Mouse (Mus musculus): ENCODE results near the gene Mxi1.

Mxi1 gene

DNA sequence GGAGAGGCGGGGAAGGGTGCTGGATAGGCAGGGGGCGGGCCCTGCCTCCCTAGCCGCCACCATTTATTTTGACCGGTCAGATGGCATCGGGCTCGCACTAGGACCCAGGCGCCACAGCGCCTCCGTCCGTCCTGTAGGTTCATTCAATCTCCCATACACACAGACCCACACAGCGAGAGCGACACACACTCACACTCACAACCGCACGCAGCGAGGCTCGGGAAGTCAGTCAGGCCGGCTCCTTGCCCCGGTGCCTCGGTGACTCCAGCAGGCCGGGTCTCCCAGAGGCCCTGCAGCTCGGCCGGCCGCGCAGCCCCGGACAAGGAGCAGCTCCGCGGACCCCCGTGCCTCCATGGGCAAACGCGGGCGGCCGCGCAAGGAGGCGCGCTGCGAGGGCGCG lies at the start of gene Mxi1:
Gene Mxi1 (plus strand): TSS at position 171 of the 400 bp plus-strand sequence.
- DNase-seq (ENCODE audit: low read depth) = no peak

DNA sequence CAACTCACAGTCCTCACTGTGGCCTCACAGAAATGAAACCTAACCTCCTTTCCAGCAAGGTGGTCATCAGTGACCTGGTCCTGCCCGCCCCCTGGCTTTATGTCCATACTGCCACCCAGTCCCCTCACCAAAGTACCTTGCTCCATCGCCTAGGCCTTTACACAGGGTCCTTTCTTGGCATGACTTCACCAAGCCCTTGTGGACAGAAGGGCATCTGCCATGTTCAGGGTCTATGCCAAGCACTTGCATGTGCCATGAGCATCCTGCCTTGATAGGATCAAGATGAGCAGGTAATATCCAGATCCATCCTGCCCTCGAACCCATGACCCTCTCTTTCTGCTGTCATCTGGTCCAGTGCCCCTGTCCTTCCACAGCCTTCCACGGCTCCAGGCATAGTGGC lies 49.5 kb upstream of the Mxi1 start:
- no peak for DNase-seq (ENCODE audit: low read depth)

DNA sequence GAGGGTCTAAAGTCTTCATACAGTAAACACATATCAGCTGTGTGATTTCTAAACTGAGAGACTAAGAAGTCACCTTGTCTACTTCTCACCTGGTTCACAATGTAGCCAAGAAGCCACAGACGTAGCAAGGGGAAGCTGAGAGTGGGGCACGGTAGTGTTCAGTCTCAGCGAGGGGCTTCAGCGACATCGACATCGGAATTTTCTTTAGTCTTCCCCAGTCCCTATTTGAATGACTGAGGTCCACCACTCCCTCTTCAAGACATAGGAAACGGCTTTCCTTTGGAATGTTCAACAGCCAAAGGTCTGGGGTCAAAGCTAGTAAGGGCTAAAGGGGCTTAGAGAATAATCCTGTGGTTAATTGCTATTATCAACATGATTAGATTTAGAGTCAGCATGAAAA lies 48.3 kb upstream of the Mxi1 start:
- no peak for DNase-seq (ENCODE audit: low read depth)

GRCm38 (mm10) chr19:53263859-53264733 lies 46.2 kb upstream of the Mxi1 start:
- DNase-seq (ENCODE audit: low read depth) = no peak

DNA sequence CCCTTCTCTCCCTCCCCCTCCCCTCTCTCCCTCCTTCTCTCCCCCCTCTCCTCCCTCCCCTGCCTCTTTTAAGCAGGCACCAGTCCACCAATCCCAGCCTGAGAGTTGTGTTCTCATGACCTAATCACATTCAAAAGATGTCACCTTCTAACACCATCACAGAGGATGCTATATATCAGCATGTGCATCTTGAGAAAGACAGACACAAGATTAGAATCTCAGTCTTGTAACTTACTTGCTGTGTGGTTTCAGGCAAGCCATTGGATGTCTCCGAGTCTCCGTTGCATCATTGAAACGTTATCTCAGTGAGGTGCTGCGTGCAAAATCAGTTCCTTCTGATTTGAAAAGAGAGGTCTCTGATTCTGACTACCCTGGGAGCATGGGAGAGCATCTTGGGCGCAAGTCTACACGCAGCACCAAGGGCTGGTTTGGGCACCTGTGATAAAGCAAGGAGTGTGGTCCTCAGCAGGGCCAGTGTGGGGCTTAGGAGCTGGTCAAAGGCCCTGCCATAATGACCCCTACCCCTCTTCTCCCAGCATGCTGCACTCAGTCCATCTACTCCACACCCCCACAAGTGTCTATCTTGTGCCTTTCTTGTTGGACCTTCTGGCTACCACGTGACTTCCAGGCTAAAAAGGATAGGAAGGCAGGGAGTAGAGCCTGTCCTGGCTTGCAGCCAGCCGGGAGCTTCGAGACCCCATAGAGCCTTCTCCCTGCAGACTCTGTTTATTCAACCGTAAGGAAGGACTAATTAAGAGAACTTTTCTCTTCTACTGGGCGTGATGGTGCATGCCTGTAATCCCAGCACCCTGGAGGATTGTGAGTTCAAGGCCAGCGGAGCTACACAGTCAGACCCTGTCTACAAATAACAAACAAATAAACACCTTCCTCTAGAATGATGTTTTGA lies 45.2 kb upstream of the Mxi1 start:
- no peak for DNase-seq (ENCODE audit: low read depth)

DNA sequence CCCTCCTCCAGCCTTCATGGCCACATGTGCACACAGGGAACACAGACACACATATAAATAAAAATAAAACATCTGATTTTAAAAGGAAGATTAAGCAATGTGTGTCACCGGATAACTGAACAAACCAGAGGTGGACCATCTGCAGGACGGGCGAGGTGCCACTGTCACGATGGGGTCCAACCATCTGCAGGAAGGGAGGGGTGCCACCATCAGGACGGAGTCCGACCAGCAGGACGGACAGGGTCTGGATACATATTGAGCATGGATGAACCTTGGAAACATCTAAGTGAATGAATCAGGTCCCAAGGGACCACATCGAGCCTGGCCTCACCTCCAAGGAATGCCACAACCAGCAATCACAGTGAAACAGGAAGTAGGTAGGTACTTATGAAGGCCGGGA lies 43.0 kb upstream of the Mxi1 start:
- DNase-seq (ENCODE audit: low read depth) = no peak

DNA sequence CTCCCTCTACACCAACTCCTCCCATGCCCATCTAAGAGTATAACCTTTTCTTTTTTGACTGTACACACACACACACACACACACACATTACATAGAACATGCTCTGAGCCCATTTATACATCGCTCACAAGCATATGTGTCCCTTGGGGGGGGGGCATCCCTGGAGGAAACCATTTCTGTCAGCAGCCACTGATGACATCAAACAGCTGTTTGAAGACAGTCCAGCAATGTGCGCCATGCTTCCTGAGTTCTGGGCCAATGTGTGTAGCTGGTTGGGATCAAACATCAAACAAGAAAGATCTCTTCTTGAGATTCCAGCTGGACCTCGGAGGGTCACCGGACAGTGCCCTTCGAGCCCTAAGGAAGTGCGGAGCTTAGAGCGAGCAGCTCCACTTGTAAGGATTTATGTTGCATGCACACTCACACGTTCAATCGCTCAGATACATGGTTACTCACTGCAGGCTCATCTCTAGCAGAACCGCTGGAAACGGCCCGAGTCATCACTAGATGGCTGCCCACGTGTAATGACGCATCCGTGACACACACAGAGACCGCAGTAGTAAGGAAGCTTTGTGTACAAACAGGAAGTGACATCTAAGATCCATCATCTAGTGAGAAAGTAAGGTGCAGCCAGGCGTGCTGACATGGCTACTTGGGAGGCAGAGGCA lies 37.1 kb upstream of the Mxi1 start:
- DNase-seq (ENCODE audit: low read depth) = no peak

GRCm38 (mm10) chr19:53273781-53274428 lies 36.4 kb upstream of the Mxi1 start:
- DNase-seq (ENCODE audit: low read depth) = no peak

DNA sequence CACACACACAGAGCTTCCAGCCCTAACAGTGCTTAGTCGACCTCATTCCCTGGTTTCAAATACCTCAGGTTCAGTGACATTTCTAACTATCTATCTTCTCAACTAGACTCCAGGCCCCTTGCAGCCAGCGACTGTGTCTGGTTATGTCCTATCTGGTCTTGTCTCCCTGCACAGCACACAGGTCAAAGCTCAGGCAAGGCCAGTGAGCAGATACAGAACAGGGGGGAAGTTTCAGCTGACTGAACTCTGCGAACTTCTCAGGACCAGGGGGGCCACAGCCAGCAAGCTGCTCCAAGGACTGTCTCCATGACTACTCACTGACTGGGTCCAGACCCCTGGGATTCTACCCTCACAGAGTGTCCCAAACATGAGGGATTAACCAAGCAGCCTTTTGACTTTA lies 35.1 kb upstream of the Mxi1 start:
- no peak for DNase-seq (ENCODE audit: low read depth)

- DNase-seq (ENCODE audit: low read depth) = no peak
These were observed 33.2 kb upstream of the Mxi1 start for GRCm38 (mm10) chr19:53276902-53277707.

GRCm38 (mm10) chr19:53278491-53279415 lies 31.6 kb upstream of the Mxi1 start:
- no peak for DNase-seq (ENCODE audit: low read depth)

- no peak for DNase-seq (ENCODE audit: low read depth)
These were observed 30.1 kb upstream of the Mxi1 start for GRCm38 (mm10) chr19:53280254-53280653.

- no peak for DNase-seq (ENCODE audit: low read depth)
These were observed 27.7 kb upstream of the Mxi1 start for GRCm38 (mm10) chr19:53282571-53282970.

GRCm38 (mm10) chr19:53283742-53284141 lies 26.6 kb upstream of the Mxi1 start:
- no peak for DNase-seq (ENCODE audit: low read depth)

DNA sequence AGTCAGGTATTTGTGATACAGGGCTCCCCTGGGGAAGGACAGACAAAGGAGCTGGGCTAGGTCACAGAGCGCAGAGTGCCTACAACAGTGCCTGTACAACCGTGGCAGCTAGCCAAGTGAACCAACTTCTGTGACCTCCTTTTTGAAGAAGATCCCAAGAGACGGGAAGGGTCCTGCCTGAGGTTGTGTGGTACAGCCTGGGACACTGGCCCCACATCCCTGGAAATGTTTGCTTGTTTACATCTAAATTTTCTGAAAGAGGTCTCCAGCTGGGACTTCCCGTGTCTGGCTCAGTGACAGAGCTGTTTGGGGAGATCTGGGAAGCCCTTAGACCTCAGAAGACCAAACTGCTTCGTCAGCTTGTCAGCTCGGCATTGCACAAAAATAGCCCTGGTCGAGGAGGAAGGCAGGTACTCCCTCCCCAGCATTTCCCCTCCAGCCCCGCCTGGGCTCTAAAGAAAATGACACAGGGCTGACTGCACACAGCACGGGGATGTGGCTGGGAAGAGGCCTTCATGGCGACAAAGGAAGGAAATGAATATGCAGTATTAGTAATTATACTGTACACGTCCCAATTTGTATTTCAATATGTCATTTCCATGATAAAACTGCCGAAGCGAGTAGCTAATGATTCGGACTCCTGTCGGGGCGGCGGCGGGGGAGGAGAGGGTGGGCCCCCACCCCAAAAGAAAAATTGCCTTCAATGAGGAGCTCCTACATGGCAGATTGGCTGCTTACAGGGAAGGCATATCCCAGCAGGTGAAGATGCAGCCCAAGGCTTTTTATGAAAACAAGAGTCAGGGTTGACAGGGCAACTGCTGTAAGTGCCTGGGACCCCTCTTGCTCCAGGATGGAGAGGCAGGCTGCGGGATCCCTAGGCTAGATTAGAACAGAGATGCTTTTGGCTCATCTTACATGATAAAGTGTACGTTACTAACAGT lies 25.8 kb upstream of the Mxi1 start:
- DNase-seq (ENCODE audit: low read depth) = no peak

GRCm38 (mm10) chr19:53296331-53297254 lies 13.7 kb upstream of the Mxi1 start:
- no peak for DNase-seq (ENCODE audit: low read depth)

DNA sequence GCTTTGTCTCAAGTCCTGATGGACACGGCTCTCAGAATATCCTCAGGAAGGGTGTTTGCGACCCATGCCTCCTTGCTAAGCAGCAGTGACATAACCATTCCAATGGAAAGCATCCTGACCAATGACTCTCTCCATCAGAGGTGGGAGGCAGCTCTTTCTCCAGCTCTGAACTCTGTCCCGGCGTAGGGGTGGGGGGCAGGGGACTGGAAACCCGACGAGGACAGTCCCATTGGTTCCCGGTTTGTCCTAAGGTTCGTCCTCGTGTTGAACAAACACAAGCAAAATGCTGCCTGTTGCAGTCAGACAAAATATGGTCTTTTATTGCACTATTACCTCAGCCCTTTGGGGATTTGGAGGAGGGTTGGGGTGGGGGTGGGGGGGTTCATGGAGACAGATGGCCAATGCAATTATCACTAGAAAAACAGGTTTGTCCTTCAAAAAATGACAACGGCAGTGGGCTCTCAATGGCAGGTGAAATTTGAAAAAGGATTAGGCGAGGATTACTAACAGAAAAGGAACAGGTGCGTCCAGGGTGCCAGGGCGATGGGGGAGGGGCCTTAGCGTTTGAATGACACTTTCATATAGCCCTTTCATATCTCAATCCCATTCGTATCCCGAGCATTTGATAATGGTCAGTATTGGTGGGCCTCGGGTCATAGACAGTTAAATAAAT lies 11.0 kb upstream of the Mxi1 start:
- DNase-seq (ENCODE audit: low read depth) = no peak

All from c-Kit-positive CD71-negative TER-119-negative erythroid progenitor cells, embryonic 14.5 days (primary cell).